Mouse (Mus musculus) heart, embryonic 13.5 days (tissue): Measurements from ENCODE around the gene Caskin1. TPM values are rescaled to one million over a fixed set of nuclear protein-coding genes. Genes with fewer than 3 reads are reported as not detected.

Experiments
- ATAC-seq: fragments of 200-750 bp; cut with Nextera tagmentation; 2 replicates; pipeline ENCODE4 v1.8.0; 2017; ENCODE audit warnings: moderate TSS enrichment; ENCODE audit not compliant: insufficient number of reproducible peaks, low FRiP score, low TSS enrichment; ENCODE audit errors: extremely low read depth
- H3K27ac ChIP-seq: fragments of 300-500 bp; sonication (generic); replicated peaks from 2 replicates; pipeline ENCODE4 v1.5.1; 2015; ENCODE audit warnings: moderate library complexity, mild to moderate bottlenecking, inconsistent platforms
- H3K27me3 ChIP-seq: fragments of 300-500 bp; sonication (generic); replicated peaks from 2 replicates; pipeline ENCODE4 v1.6.1; 2015; ENCODE audit warnings: mild to moderate bottlenecking, inconsistent platforms
- H3K36me3 ChIP-seq: fragments of 300-500 bp; sonication (generic); 2 replicates; pipeline ENCODE4 v1.6.1; 2015; ENCODE audit warnings: mild to moderate bottlenecking, inconsistent platforms
- H3K4me1 ChIP-seq: fragments of 300-500 bp; sonication (generic); 2 replicates; pipeline ENCODE4 v1.6.1; 2015; ENCODE audit warnings: inconsistent platforms
- H3K4me2 ChIP-seq: fragments of 300-500 bp; sonication (generic); 2 replicates; pipeline ENCODE4 v1.6.1; 2015; ENCODE audit warnings: inconsistent platforms, mild to moderate bottlenecking, moderate library complexity
- H3K4me3 ChIP-seq: fragments of 300-500 bp; sonication (generic); 2 replicates; pipeline ENCODE4 v1.5.1; 2015; ENCODE audit warnings: moderate library complexity, mild to moderate bottlenecking, inconsistent platforms
- H3K9ac ChIP-seq: fragments of 300-500 bp; sonication (generic); 2 replicates; pipeline ENCODE4 v1.6.1; 2015; ENCODE audit warnings: inconsistent platforms, mild to moderate bottlenecking, moderate library complexity
- H3K9me3 ChIP-seq: fragments of 300-500 bp; sonication (generic); 2 replicates; pipeline ENCODE4 v1.6.1; 2016; ENCODE audit warnings: inconsistent platforms
- WGBS: fragments of 180-500 bp; shearing (Covaris S2); methylation state at CpG from one replicate; pipeline ENCODE4 v1.1.7; 2015; ENCODE audit warnings: mixed read lengths; 5-methylcytosine and 5-hydroxymethylcytosine counted together
- polyA plus RNA-seq: library from polyadenylated mRNA; unstranded; fragments of >200 nt; fragmentation: Nextera tagmentation; extraction: Ambion mirVana; gene quantifications from 2 replicates; pipeline ENCODE4 v1.2.1, GENCODE M21; 2015

Caskin1 gene
- polyA plus RNA-seq, 1 experiment from 2014 or later, result 0.55 TPM

DNA sequence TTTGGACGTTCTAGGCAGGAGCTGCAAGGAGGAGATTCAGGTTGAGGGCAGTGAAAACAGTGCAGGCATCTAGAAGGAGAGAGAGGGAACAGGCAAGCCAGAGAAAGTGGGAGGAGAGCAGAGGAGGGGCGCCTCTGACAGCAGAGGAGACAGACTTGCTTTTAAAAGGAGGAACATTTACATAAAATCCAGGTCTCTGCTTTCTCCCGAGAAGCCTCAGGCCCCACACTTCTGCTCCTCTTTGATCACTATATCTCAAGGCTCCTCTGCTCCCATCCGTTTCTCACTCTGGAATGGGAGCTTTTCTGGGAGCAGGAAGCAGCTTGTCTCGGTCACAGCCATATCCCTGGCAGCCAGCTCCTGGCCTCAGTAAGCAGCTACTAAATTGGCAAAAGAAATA, 46.9 kb downstream of the Caskin1 start:
- H3K27me3 ChIP-seq, result no peaks in the 10 kb centered on the region; the same call in 1 of the 2 replicates
- H3K4me1 ChIP-seq, result peaks cover 28% of the 10 kb centered on the region
- H3K36me3 ChIP-seq, result peaks cover 10% of the 10 kb centered on the region
- no peak overlapping the region for H3K9ac ChIP-seq
- H3K27ac ChIP-seq, result no peak overlapping the region
- no peak for ATAC-seq
- H3K4me3 ChIP-seq, result no peak overlapping the region
- H3K4me2 ChIP-seq, result no peak overlapping the region
- WGBS, result 41% methylated on average over 5 of the region's 5 CpGs
- no peaks in the 10 kb centered on the region for H3K9me3 ChIP-seq

GRCm38 (mm10) chr17:24537536-24537935, 49.1 kb downstream of the Caskin1 start:
- Histone ChIP-seq H3K9ac (no peak overlapping the region), H3K27me3 (no peaks in the 10 kb centered on the region), H3K36me3 (no peaks in the 10 kb centered on the region), H3K27ac (no peak overlapping the region), H3K4me1 (peaks cover 10% of the 10 kb centered on the region), H3K4me3 (no peak overlapping the region), H3K4me2 (no peak overlapping the region), H3K9me3 (no peaks in the 10 kb centered on the region)
- ATAC-seq, result no peak
- 38% methylated on average over 3 of the region's 3 CpGs for WGBS

DNA sequence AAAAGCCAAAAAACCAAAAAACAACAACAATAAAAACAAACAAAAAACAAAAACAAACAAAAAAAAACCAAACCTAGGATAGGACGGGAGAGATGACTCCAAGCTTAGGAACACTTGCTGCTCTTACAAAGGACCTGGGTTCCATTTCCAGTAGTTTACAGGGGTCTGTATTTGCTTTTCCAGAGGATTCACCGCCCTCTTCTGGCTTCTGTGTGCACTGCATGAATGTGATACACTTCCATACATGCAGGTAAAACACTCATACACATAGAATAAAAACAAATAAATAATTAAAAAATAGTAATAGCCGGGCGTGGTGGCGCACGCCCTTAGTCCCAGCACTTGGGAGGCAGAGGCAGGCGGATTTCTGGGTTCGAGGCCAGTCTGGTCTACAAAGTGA, 50.5 kb downstream of the Caskin1 start:
- Histone ChIP-seq H3K27me3 (no peaks in the 10 kb centered on the region), H3K27ac (no peak overlapping the region), H3K36me3 (no peaks in the 10 kb centered on the region), H3K9me3 (no peaks in the 10 kb centered on the region), H3K9ac (no peak overlapping the region), H3K4me1 (no peaks in the 10 kb centered on the region), H3K4me3 (no peak overlapping the region), H3K4me2 (no peak overlapping the region)
- ATAC-seq, result no peak
- WGBS, result 49% methylated on average over 8 of the region's 8 CpGs

- peaks cover 7% of the 10 kb centered on the region; the same call in 1 of the 2 replicates for H3K27me3 ChIP-seq
- H3K36me3 ChIP-seq, result no peaks in the 10 kb centered on the region
- no peak overlapping the region for H3K9ac ChIP-seq
- H3K4me3 ChIP-seq, result no peak overlapping the region
- 6% methylated on average over 3 of the region's 3 CpGs for WGBS
- H3K4me2 ChIP-seq, result no peak overlapping the region
- no peak overlapping the region for H3K27ac ChIP-seq
- no peak for ATAC-seq
- peaks cover 6% of the 10 kb centered on the region for H3K4me1 ChIP-seq
- no peaks in the 10 kb centered on the region for H3K9me3 ChIP-seq
Observed at GRCm38 (mm10) chr17:24540375-24540774, 52.0 kb downstream of the Caskin1 start.

DNA sequence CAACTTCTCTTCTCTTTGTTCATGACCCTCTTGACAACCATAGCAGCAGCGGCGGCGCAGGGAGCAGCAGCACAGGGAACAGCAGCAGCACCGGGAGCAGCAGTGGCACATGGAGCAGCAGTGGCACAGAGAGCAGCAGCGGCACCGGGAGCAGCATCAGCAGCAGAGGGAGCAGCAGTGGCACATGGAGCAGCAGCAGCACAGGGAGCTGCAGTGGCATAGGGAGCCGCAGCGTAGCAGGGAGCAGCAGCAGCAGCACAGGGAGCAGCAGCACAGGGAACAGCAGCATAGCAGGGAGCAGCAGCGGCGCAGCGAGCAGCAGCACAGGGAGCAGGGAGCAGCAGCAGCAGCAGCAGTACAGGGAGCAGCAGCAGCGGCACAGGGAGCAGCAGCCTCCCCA, 56.2 kb downstream of the Caskin1 start:
- no peaks in the 10 kb centered on the region for H3K36me3 ChIP-seq
- H3K9ac ChIP-seq, result peak overlapping the region; percentile 33
- H3K4me3 ChIP-seq, result peak overlapping the region; percentile 10; the same call in 1 of the 2 replicates
- 13% methylated on average over 12 of the region's 12 CpGs for WGBS
- H3K4me2 ChIP-seq, result peak overlapping the region; percentile 52
- H3K27ac ChIP-seq, result no peak overlapping the region
- peaks cover 14% of the 10 kb centered on the region for H3K4me1 ChIP-seq
- no peak for ATAC-seq
- peaks cover 7% of the 10 kb centered on the region; the same call in 1 of the 2 replicates for H3K27me3 ChIP-seq
- no peaks in the 10 kb centered on the region for H3K9me3 ChIP-seq

DNA sequence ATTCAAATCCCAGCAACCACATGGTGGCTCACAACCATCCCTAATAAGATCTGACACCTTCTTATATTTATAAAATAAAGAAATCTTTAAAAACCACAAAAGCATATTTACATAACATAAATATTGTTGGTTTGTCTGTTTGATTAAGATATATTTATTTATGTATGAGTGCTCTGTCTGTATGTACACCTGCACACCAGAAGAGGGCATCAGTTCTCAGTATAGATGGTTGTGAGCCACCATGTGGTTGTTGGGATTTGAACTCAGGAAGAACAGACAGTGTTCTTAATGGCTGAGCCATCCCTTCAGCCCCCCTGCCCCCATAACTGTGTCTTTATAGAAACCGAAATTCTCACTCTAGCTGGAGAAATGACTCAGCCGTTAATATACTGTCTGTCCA, 56.8 kb downstream of the Caskin1 start:
- peaks cover 14% of the 10 kb centered on the region for H3K4me1 ChIP-seq
- no peak for ATAC-seq
- H3K27ac ChIP-seq, result no peak overlapping the region
- H3K4me3 ChIP-seq, result no peak overlapping the region
- no peak overlapping the region; the same call in 1 of the 2 replicates for H3K9ac ChIP-seq
- WGBS, result 76% methylated on average over 2 of the region's 2 CpGs
- no peaks in the 10 kb centered on the region for H3K36me3 ChIP-seq
- no peak overlapping the region for H3K4me2 ChIP-seq
- peaks cover 7% of the 10 kb centered on the region; the same call in 1 of the 2 replicates for H3K27me3 ChIP-seq
- no peaks in the 10 kb centered on the region for H3K9me3 ChIP-seq

DNA sequence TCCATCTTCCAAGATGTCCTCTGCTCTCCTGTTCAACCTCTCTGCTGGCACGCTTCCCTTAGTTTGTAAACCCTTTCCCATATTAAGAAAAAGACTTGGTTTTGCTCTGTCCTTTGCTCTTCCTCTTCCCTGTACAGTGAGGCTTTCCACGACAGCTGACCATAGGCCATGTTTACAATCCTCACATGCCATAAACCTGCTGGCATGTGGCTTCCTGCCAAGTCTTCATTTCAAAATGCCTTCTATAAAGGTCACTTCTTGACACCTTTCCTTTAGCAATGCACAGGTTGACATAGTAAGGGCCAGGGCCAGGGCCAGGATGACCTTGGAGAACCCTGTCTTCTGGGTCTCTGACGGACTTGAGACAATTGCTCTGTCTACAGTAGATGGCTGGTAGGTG, 57.8 kb downstream of the Caskin1 start:
- no peak overlapping the region for H3K9ac ChIP-seq
- H3K4me3 ChIP-seq, result no peak overlapping the region
- no peak overlapping the region for H3K4me2 ChIP-seq
- H3K9me3 ChIP-seq, result no peaks in the 10 kb centered on the region
- no peak for ATAC-seq
- no peaks in the 10 kb centered on the region for H3K36me3 ChIP-seq
- 75% methylated on average over 3 of the region's 3 CpGs for WGBS
- H3K27me3 ChIP-seq, result peaks cover 7% of the 10 kb centered on the region; the same call in 1 of the 2 replicates
- H3K27ac ChIP-seq, result no peak overlapping the region
- H3K4me1 ChIP-seq, result peaks cover 21% of the 10 kb centered on the region

DNA sequence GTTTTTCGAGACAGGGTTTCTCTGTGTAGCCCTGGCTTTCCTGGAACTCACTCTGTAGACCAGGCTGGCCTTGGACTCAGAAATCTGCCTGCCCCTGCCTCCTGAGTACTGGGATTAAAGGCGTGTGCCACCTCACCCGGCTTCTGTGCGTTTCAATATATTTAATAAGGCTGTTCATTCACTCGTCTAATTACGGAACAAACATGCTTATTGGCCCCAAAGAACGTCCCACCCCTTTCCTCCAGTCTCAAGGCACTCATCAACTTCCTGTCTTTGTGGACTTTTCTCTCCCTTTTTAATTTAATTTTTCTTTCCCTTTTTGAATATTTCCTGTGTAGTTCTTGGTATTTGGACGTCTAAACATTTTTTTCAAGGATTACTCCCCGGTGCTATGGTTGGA, 60.0 kb downstream of the Caskin1 start:
- Histone ChIP-seq H3K9ac (peak overlapping the region; percentile 71), H3K27me3 (peaks cover 7% of the 10 kb centered on the region; the same call in 1 of the 2 replicates), H3K36me3 (no peaks in the 10 kb centered on the region), H3K4me2 (peak overlapping the region; percentile 94), H3K9me3 (no peaks in the 10 kb centered on the region), H3K27ac (0 out of 2 replicates have a peak overlapping the region, but pooled peaks have one; percentile 53), H3K4me3 (peak overlapping the region; percentile 92), H3K4me1 (peaks cover 36% of the 10 kb centered on the region)
- ATAC-seq, result no peak
- 35% methylated on average over 9 of the region's 9 CpGs for WGBS

DNA sequence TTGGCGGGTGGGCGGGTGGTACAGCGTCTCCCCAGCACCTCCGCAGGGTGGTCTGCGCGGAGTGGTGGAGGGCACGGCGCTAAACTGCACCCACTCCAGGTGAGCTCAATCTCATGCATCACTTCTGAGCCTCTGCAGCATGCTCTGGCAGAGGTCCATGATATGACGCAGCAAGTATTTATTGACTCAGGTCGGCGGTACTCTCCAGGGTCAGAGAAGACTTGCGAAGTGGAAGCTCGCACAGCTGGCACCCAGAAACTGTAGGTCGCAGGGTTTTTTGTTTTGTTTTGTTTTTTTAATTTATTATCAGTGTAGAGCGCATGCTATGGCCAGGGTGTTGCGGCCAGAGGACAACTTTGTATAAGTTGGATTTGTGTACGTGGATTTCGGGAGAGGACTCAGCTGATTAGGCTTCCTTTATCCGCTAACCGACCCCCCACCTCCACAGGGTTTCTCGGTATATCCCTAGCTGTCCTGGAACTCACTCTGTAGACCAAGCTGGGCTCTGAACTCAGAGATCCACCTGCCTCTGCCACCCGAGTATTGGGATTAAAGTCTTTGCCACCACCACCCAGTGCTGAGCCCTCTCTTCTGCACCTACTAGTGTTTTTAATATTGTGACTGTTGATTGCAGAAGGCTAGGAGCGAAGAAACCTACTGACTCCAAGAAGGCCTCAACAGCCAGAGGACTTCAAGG, 60.7 kb downstream of the Caskin1 start:
- H3K9ac ChIP-seq, result peak overlapping the region; percentile 71
- peak overlapping the region; percentile 94 for H3K4me2 ChIP-seq
- H3K36me3 ChIP-seq, result no peaks in the 10 kb centered on the region
- H3K9me3 ChIP-seq, result no peaks in the 10 kb centered on the region
- H3K27ac ChIP-seq, result peak overlapping the region; percentile 53
- H3K4me3 ChIP-seq, result peak overlapping the region; percentile 92
- peaks cover 36% of the 10 kb centered on the region for H3K4me1 ChIP-seq
- no peak for ATAC-seq
- H3K27me3 ChIP-seq, result peaks cover 7% of the 10 kb centered on the region; the same call in 1 of the 2 replicates
- 4% methylated on average over 23 of the region's 23 CpGs for WGBS

DNA sequence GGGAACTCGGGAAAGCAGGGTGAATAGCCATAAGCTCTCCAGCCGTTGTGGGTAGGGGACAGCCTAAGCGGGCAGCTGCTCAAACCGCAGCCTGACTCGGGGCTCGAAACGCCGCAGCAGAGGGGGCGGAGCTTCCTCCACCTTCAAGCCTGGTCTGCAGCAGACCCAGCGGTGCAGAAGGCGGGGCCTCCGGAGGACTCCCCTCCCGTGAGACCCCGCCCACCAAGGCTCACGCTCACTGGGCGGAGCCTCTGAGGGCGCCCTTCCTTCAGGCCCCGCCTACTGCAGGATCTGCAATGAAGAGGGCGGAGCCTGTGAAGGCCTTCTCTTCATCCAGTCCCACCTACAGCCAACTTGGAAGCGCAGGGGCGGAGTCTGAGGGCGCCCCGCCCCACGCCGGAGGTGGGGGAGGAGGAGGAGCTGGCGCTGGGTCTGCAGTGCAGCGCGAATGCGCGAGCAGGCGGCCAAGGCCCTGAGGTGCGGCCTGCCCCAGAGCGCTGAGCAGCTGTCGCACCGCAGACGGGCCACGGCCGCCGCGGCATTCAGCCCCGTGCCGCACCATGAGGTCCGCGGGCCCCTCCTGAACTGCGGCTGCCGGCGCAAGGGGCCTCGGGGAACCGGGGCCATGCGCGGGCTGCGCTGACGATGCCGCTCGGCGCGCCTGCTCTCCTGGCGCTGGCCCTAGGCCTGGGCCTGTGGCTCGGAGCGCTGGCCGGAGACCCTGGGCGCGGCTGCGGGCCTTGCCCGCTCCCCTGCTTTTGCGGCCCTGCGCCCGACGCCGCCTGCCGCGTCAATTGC, 61.4 kb downstream of the Caskin1 start, which contains the start of gene Pkd1:
Pkd1 (plus strand) TSS at position 217 of the 798 bp plus-strand sequence.
- peaks cover 32% of the 10 kb centered on the region for H3K4me1 ChIP-seq
- ATAC-seq, result peak; percentile 97
- WGBS, result under 1% methylated on average over 70 of the region's 72 CpGs
- peak within 1 kb of the TSS; percentile 92 for H3K4me3 ChIP-seq
- H3K36me3 ChIP-seq, result no peaks in the 10 kb centered on the region
- peaks cover 2% of the 10 kb centered on the region; the same call in 1 of the 2 replicates for H3K27me3 ChIP-seq
- H3K27ac ChIP-seq, result peak within 1 kb of the TSS; percentile 97
- peak within 1 kb of the TSS; percentile 97 for H3K9ac ChIP-seq
- H3K9me3 ChIP-seq, result no peaks in the 10 kb centered on the region
- peak within 1 kb of the TSS; percentile 94 for H3K4me2 ChIP-seq

DNA sequence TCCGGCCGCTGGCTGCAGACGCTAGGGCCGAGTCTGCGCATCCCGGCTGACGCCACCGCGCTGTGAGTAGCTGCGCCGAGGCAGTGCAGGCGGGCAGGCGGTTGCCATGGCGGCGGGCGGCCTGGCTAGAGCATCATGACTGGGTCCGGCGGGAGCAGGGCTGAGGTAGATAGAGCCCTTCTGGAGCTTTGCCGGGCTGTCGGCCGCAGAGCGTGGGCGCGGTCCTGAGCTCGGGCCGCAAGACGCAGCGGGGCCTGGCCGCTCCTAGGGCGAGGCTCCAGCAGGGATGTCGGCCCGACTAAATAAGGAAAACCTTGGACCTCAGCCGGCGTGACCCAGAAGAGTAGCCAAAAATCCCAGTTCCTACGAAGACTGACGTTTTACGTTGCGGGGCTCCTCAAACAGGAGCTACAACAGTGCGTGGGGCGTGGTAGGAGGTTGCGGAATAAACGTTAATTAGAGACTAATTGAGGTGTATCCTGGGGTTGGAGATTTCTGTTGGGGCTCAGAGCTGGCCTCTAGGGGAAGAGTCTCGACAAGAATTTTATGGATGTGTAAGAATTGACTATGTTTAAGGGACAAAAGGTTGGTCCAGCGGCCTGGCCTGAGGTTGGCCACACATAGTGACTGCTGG, 62.1 kb downstream of the Caskin1 start:
- Histone ChIP-seq H3K4me3 (peak overlapping the region; percentile 92), H3K4me1 (peaks cover 30% of the 10 kb centered on the region), H3K27ac (peak overlapping the region; percentile 97), H3K27me3 (no peaks in the 10 kb centered on the region), H3K4me2 (peak overlapping the region; percentile 94), H3K9ac (peak overlapping the region; percentile 97), H3K9me3 (no peaks in the 10 kb centered on the region), H3K36me3 (no peaks in the 10 kb centered on the region)
- ATAC-seq, result peak; percentile 51
- WGBS, result under 1% methylated on average over 44 of the region's 44 CpGs
